Mouse (Mus musculus) midbrain, postnatal 0 days (tissue): ENCODE data around the gene Gria2. TPM values are rescaled to one million over a fixed set of nuclear protein-coding genes. Genes with fewer than 3 reads are reported as not detected.

Experiments used
- ATAC-seq: fragments of 200-750 bp; cut with Nextera tagmentation; 2 replicates; pipeline ENCODE4 v1.8.0; 2017; ENCODE audit warnings: moderate number of reproducible peaks, mild to moderate bottlenecking, moderate TSS enrichment, moderate library complexity; ENCODE audit not compliant: low FRiP score
- DNase-seq: peaks from one replicate; pipeline ENCODE4 v3.0.0-alpha.2; 2015; ENCODE audit warnings: low spot score
- H3K27ac ChIP-seq: fragments of 300-500 bp; sonication (generic); 2 replicates; pipeline ENCODE4 v1.5.1; 2014; ENCODE audit warnings: low read depth, mild to moderate bottlenecking, low read length, mixed read lengths
- H3K27me3 ChIP-seq: fragments of 300-500 bp; sonication (generic); 2 replicates; pipeline ENCODE4 v1.6.1; 2014; ENCODE audit warnings: low read length, control low read depth, mixed read lengths; ENCODE audit not compliant: insufficient read depth
- H3K36me3 ChIP-seq: fragments of 300-500 bp; sonication (generic); 2 replicates; pipeline ENCODE4 v1.6.1; 2014; ENCODE audit warnings: low read length, control low read depth, mixed read lengths; ENCODE audit not compliant: insufficient read depth
- H3K4me1 ChIP-seq: fragments of 300-500 bp; sonication (generic); 2 replicates; pipeline ENCODE4 v1.6.1; 2014; ENCODE audit warnings: mild to moderate bottlenecking, control low read depth, antibody characterized with exemption, low read length, mixed read lengths; ENCODE audit not compliant: insufficient read depth
- H3K4me2 ChIP-seq: fragments of 300-500 bp; sonication (generic); 2 replicates; pipeline ENCODE4 v1.6.1; 2014; ENCODE audit warnings: low read depth, mild to moderate bottlenecking, low read length, mixed read lengths; ENCODE audit not compliant: poor library complexity, severe bottlenecking
- H3K4me3 ChIP-seq: fragments of 300-500 bp; sonication (generic); 2 replicates; pipeline ENCODE4 v1.5.1; 2014; ENCODE audit warnings: low read depth, mild to moderate bottlenecking, low read length, moderate library complexity
- H3K9ac ChIP-seq: fragments of 300-500 bp; sonication (generic); replicated peaks from 2 replicates; pipeline ENCODE4 v1.6.1; 2014; ENCODE audit warnings: mild to moderate bottlenecking, low read length, moderate library complexity, mixed read lengths; ENCODE audit not compliant: poor library complexity, severe bottlenecking
- H3K9me3 ChIP-seq: fragments of 300-500 bp; sonication (generic); 2 replicates; pipeline ENCODE4 v1.6.1; 2016; ENCODE audit warnings: low read length, control low read depth
- CTCF ChIP-seq: IDR thresholded peaks from 2 replicates; pipeline ENCODE4 v1.5.1; 2016; ENCODE audit warnings: antibody characterized with exemption, mild to moderate bottlenecking
- WGBS: fragments of 180-500 bp; shearing (Covaris S2); extraction: QIAGEN DNeasy Blood & Tissue Kit; methylation state at CpG from one replicate; pipeline ENCODE4 v1.1.7; 2014; 5-methylcytosine and 5-hydroxymethylcytosine counted together
- polyA plus RNA-seq: library from polyadenylated mRNA; unstranded; fragments of >200 nt; fragmentation: Nextera tagmentation; extraction: Ambion mirVana; gene quantifications from 2 replicates; pipeline ENCODE4 v1.2.1, GENCODE M21; 2015
- total RNA-seq: library from RNA; depleted of rRNA; stranded (reverse); fragments of >200 nt; gene quantifications from 2 replicates; pipeline ENCODE4 v1.2.3, GENCODE M21; 2014

Gene Gria2
- total and polyA plus RNA-seq, 2 experiments from 2014 or later: 195 to 207 TPM

GRCm38 (mm10) chr3:80818619-80819018, 16.0 kb upstream of the Gria2 start:
- 91% methylated on average over 1 of the region's 1 CpGs for WGBS
- H3K9ac ChIP-seq: no peak overlapping the region
- no peaks in the 10 kb centered on the region for H3K36me3 ChIP-seq
- no peak overlapping the region for H3K4me2 ChIP-seq
- H3K9me3 ChIP-seq: no peaks in the 10 kb centered on the region
- H3K27me3 ChIP-seq: no peaks in the 10 kb centered on the region
- no peak overlapping the region for H3K4me3 ChIP-seq
- TF ChIP-seq CTCF: no peak
- H3K4me1 ChIP-seq: no peaks in the 10 kb centered on the region
- no peak overlapping the region for H3K27ac ChIP-seq
- ATAC-seq (no peak), DNase-seq (no peak)

- no peak for TF ChIP-seq CTCF
- ATAC-seq: no peak
- Histone ChIP-seq H3K27ac (no peak overlapping the region), H3K27me3 (no peaks in the 10 kb centered on the region), H3K4me2 (no peak overlapping the region), H3K9ac (no peak overlapping the region), H3K36me3 (no peaks in the 10 kb centered on the region), H3K9me3 (no peaks in the 10 kb centered on the region), H3K4me3 (no peak overlapping the region), H3K4me1 (no peaks in the 10 kb centered on the region)
- no peak for DNase-seq
Measured at GRCm38 (mm10) chr3:80813734-80814133, 11.1 kb upstream of the Gria2 start.

- TF ChIP-seq CTCF: no peak
- H3K9me3 ChIP-seq: no peaks in the 10 kb centered on the region
- no peaks in the 10 kb centered on the region for H3K36me3 ChIP-seq
- no peak overlapping the region for H3K4me3 ChIP-seq
- H3K27ac ChIP-seq: no peak overlapping the region
- H3K4me1 ChIP-seq: no peaks in the 10 kb centered on the region
- no peak overlapping the region for H3K4me2 ChIP-seq
- ATAC-seq (no peak), DNase-seq (no peak)
- WGBS: 80% methylated on average over 3 of the region's 3 CpGs
- H3K27me3 ChIP-seq: no peaks in the 10 kb centered on the region
- H3K9ac ChIP-seq: no peak overlapping the region
Measured at GRCm38 (mm10) chr3:80812237-80812636, 9.6 kb upstream of the Gria2 start.

- DNase-seq: peak; percentile 73
- no peaks in the 10 kb centered on the region for H3K36me3 ChIP-seq
Measured at GRCm38 (mm10) chr3:80805327-80805726, 2.7 kb upstream of the Gria2 start.

GRCm38 (mm10) chr3:80803811-80804210, 1.2 kb upstream of the Gria2 start:
- no peak for TF ChIP-seq CTCF
- Histone ChIP-seq H3K4me3 (no peak overlapping the region; the same call in 1 of the 2 replicates), H3K36me3 (no peaks in the 10 kb centered on the region), H3K4me1 (no peaks in the 10 kb centered on the region), H3K9me3 (no peaks in the 10 kb centered on the region), H3K27me3 (no peaks in the 10 kb centered on the region), H3K27ac (peak overlapping the region; percentile 91), H3K4me2 (peak overlapping the region; percentile 70), H3K9ac (no peak overlapping the region)
- WGBS: 58% methylated on average over 1 of the region's 1 CpGs
- DNase-seq: no peak
- no peak for ATAC-seq

More at GRCm38 (mm10) chr3:80805327-80805726, 2.7 kb upstream of the Gria2 start:
- Histone ChIP-seq H3K27ac (no peak overlapping the region), H3K4me1 (no peaks in the 10 kb centered on the region), H3K27me3 (no peaks in the 10 kb centered on the region), H3K9ac (no peak overlapping the region), H3K9me3 (no peaks in the 10 kb centered on the region), H3K4me3 (no peak overlapping the region), H3K4me2 (no peak overlapping the region)
- ATAC-seq: no peak
- TF ChIP-seq CTCF: peak; percentile 76
- WGBS: 23% methylated on average over 1 of the region's 1 CpGs

GRCm38 (mm10) chr3:80803211-80803610, 576 bp upstream of the Gria2 start:
- H3K9ac ChIP-seq: peak overlapping the region; percentile 91
- no peaks in the 10 kb centered on the region for H3K9me3 ChIP-seq
- no peak for TF ChIP-seq CTCF
- ATAC-seq (0 out of 2 replicates have a peak, but pooled peaks have one; percentile 32), DNase-seq (peak; percentile 40)
- H3K36me3 ChIP-seq: no peaks in the 10 kb centered on the region
- H3K27me3 ChIP-seq: no peaks in the 10 kb centered on the region
- peak overlapping the region; percentile 70 for H3K4me2 ChIP-seq
- 26% methylated on average over 8 of the region's 8 CpGs for WGBS
- peak overlapping the region; percentile 91 for H3K27ac ChIP-seq
- peak overlapping the region; percentile 84 for H3K4me3 ChIP-seq
- no peaks in the 10 kb centered on the region for H3K4me1 ChIP-seq
